Mouse (Mus musculus) activated CD4-positive, CD25-positive, alpha-beta regulatory T cell, adult 4 months (primary cell): ENCODE measurements around the gene 3110040N11Rik. TPM values are rescaled to one million over a fixed set of nuclear protein-coding genes. Genes with fewer than 3 reads are reported as not detected.

ENCODE experiments used
- ATAC-seq: one replicate; pipeline ENCODE4 v1.8.0; 2017
- polyA plus RNA-seq, 2 experiments: library from polyadenylated mRNA; unstranded; fragments of 100-300 nt; shearing (Covaris generic); gene quantifications; one replicate each; pipeline ENCODE4 v1.2.1; 2017

Gene 3110040N11Rik
- polyA plus RNA-seq, 2 experiments from 2014 or later = 71.6 to 82.9 TPM

- no peak for ATAC-seq
These were observed 50.4 kb downstream of the 3110040N11Rik start for GRCm38 (mm10) chr7:81738720-81739385.

GRCm38 (mm10) chr7:81735300-81736048 lies 53.8 kb downstream of the 3110040N11Rik start:
- ATAC-seq = no peak

GRCm38 (mm10) chr7:81732183-81733089 lies 56.8 kb downstream of the 3110040N11Rik start:
- no peak for ATAC-seq

Other genes with a start within 250 kb of the 3110040N11Rik start
- 1 to 10 TPM; 5.0 to 5.1 TPM for gene Fsd2, start 222.5 kb downstream of the 3110040N11Rik start, polyA plus RNA-seq
- gene Whamm, start 218.2 kb downstream of the 3110040N11Rik start, polyA plus RNA-seq = 1 to 10 TPM; 4.1 to 4.4 TPM
- under 1 TPM in 1 of 2 experiments, not detected in 1; 0.41 TPM for gene Homer2, start 82.0 kb downstream of the 3110040N11Rik start, polyA plus RNA-seq
- 100 to 1,000 TPM; 159 to 170 TPM for gene Ramac, start 26.6 kb downstream of the 3110040N11Rik start, polyA plus RNA-seq
- 10 to 100 TPM; 13.4 to 23.6 TPM for gene Btbd1, start 40.0 kb upstream of the 3110040N11Rik start, polyA plus RNA-seq
- gene Gm10160, start 66.3 kb upstream of the 3110040N11Rik start, polyA plus RNA-seq = not detected
- 1 to 10 TPM; 7.7 to 9.4 TPM for gene Tm6sf1, start 69.5 kb upstream of the 3110040N11Rik start, polyA plus RNA-seq
- 10 to 100 TPM in 1 of 2 experiments, 1 to 10 TPM in 1; 7.9 to 10.2 TPM for gene Hdgfl3, start 145.0 kb upstream of the 3110040N11Rik start, polyA plus RNA-seq
- not detected for gene Bnc1, start 202.8 kb upstream of the 3110040N11Rik start, polyA plus RNA-seq